Mouse (Mus musculus): ENCODE results near the gene Gimap1.
A peak's percentile ranks its signal among the peaks of the same experiment; 100 is the strongest.

Gene Gimap1

DNA sequence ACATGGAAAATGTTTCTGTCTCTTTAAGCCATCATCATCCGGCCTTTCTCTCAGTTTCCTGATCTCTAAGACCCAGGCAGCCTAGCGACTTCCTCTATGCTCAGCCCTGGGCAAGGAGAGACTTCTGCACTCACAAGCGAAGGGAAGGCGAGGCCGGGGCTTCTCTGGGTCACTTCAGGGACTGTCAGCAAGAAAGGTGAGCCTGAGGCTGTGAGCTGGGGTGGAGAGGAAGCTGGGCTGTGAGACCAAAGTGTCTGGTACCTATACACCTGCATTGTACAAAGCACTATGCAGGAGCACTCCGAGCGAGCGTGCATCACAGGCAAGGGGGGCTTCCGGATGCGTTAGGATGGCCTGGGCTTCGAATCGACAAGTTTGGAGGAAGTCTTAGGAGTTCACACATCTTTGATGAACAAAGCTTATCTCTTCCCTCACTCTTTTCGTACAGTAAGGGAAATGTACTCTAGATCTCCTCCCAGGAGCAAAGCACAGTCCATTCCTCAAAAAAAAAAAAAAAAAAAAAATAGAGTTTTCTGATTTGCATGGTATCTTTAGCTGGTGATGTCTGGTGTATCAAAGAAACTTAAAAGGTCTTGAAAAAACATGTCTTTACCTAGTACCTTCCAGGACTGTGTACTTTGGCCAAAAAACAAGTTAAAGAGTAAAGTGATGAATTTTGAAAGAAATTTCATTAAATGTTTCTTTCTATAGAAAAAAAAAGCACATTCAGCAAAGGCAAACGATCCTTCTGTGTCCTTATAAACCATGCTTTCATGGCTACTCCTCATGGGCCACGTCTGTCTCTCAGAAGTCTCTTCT, at the start of gene Gimap1:
Gene Gimap1 (plus strand): TSS at position 94 of the 819 bp plus-strand sequence.
- peak; percentile 79 for DNase-seq

DNA sequence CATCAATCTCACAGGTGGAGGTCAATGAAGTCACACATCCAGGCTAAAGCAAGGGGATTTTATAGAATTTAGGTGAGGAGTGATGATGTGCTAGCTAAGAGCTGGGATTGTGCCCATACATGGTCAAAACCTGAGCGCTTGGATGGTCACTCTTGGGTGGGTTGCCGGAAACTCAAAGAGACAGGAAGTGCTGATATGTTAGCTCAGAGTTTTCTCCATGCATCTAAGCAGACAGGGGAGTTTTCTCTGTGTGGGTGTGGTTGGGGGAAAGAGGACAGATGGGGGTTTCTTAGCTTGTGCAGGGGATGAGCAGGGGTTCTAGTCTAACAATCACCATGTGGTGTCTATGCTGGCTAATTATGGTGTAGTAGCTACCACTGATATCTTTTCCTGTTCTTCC, 49.5 kb upstream of the Gimap1 start:
- no peak for DNase-seq

DNA sequence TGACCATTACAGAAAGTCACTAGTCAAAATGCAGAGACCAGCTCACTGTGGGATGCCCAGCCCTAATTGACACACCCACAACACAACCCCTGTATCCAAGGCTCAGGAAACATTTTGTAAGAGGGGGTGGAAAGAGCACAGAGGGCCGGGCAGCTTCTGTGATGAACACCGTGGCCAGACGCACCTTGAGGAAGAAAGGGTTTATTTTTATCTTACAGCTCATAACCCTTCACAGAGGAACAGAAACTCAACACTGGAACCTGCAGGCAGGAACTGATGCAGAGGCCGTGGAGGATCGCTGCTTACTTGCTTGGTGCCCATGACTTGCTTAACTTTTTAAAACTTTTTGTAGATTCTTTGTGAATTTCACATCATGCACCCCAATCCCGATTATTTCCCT, 45.9 kb upstream of the Gimap1 start:
- no peak for DNase-seq

DNA sequence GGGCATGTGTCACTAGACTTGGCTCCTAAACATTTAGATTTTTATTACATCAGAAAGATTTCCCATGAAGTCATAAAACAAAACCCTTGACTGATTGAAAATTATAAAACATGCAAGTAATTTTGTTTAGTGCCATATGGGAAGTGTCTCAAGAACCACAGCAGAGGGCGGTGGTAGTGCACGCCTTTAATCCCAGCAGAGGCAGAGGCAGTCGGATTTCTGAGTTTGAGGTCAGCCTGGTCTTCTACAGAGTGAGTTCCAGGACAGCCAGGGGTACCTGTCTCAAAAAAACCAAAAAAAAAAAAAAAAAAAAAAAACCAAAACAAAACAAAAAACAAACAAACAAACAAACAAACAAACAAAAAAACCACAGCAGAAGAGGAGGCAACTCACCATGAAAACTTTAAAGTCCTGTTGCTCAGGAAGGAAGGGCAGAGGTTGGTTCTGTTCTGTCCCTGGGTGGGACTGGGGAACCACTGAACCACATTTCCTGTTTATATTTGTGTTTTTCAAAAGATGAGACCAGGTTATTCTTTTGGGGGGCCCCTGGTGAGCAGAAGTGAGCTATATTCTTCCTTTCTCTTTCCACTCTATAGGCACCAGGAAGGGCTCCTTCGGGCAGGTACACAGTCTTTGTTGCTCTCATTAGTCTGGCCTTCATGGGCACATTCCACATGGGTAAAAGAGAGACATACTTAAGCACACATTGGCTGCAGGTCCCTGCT, 41.9 kb upstream of the Gimap1 start:
- DNase-seq: no peak

DNA sequence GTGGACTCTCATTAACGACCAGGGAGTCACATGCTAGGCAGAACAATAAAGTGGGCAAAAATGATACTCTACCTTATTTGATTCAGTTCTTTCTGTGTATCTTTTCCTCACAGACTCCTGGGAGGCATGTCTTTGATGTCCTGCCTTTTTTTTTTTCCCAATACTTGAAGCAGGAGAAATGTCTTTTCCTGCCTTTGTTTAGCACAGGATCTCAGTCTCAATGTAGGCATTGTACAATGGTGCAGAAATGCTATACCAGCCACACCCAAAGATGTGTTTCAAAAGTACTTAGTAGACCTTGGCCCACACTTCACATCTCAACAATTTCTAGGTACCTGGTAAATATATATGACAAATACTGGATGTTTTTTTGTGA, 41.3 kb upstream of the Gimap1 start:
- no peak for DNase-seq

DNA sequence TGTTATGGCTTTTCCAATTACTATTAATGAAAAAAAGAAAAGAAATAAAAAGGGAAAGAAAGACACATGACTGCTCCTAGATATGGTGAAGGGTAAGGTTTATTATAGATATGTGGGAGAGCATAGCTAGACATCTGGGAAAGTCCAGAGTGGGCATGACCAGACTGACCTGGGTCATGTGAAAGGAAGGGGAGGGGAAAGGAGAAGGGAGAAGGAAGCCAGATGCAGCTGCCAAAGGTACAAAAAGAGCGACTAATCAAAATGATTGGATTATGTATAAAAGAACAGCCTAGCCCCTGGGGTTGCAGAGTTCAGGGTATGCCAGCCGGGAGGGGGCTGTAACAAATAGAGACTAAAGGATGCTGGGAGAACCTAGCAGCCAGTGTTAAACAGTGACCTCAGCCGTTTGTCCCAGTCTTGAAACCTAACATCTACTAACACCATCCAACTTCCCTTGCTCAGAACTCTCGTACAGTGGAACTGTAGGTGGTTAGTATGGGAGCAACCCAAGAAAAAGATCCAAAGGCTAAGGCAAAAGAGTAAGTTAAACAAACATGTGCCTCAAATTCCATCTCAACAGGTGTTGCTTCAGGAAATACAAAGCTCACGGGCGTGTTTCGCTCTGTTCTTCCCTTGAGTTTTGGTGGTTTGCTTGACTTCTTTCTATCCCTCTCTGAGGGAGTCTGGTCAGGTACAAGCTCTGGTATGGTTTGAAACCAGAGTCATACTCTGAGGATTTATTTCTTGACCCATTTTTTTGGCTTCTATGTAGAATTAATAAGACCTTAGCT, 40.6 kb upstream of the Gimap1 start:
- DNase-seq: no peak

DNA sequence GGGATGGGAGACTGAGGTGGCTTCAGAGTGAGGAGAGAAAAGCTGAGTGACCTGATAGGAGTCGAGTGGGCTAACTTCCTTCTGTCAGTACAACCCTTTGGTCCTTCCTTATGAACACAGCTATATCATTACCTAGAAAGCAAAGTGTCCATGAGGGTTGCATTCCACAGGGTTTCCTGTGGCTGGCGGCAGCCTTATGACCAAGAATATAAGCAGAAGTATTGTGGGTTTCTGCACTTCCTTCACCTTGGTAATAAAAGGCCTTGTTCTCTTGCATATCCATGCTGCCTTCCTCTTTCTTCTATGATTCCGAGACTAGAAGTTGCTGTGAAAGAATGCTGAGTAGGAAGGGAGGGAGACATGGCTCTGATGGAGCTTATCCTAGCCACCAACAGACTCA, 40.0 kb upstream of the Gimap1 start:
- DNase-seq: no peak

DNA sequence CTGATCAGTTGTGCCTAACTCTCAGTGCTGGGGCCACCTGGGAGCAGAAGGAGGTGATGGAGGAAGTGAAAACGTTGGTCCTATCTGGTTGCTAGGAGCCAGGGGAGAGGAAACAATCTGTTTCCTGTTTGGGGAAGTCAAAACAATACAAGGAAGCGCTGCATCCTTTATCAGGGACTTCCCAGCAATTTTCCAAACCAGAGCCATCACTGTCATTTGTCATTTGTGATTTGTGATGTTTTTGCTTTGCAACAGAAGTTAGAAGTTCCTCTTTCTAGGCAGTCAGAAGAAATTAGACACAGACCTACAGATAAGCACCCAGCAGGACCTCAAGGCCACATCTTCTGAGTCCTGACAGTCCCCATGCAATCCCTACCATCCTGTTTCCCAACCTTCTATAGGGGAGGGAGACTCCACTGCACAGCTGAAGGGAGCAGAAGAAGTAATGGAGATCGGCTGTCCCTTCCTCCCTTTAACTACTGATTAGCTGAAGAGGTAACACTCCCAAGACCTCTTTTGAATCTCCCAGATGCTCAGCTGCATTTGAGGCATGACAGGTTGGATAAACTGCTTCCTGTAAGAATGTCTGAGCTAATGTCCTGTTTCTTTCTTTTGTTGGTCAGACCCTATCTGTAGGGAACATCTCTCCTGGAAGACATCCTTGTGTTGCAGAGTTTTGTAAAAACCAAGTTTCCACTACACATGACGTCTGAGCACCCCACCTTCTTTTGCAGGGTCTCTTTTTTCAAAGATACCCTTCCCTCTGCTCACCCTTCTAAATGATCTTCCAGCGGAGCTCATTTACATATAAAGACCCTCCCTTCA, 38.4 kb upstream of the Gimap1 start:
- no peak for DNase-seq

DNA sequence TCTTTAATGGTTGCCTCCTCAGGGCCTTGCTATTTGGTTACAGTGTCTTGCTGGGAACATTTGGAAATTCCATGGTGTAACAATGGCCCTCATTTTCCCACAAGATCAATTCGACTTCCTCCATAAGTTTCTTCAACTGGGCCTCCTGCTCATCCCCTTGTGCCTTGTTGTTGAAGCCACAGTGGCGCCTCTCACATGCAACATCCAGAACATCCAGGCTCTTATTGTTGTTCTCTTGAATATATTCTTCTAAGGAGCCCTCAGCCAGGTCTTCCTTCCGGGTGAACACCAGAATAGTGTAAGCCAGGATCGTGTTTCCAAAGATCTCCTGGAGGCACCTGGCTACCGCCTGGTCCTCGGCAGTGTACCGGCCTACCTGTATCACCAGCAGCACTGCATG, 36.7 kb upstream of the Gimap1 start:
- no peak for DNase-seq

DNA sequence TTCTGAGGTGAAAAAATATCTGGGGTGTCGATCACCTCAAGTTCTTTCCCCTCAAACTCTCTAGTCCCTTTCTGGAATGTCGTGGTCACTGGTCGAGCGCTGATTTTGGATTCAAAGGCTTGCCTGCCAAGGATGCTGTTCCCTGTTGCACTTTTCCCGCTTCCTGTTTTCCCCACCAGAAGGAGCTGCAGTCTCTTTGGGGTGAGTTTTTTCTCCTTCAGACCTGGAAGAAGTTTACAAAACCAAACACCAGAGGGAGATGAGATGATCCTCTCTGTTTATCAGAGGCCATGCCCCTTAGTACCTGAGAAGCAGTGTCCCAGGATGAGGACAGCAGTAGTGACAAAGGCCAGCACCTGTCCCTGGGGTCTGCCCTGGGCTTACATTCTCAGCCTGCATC, 36.3 kb upstream of the Gimap1 start:
- no peak for DNase-seq

DNA sequence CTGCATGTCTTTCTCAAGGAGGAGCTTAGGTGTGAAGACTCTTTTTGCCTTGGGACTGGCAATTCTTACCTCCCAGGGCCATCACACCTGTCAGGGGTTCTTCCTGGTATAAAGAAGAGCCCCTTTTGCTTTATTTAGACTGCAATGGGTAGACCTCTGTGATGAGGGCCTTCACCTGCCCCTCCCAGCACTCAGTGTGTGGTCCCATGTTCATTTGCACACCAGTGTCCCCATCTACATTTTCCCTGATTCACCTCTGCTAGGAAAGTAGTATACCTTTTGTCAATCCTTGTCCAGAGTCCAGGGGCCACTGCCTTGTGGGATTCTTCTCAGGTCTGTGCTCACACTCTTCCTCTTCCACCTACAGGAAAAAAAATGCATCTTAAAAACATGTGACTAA, 34.7 kb upstream of the Gimap1 start:
- DNase-seq: no peak

DNA sequence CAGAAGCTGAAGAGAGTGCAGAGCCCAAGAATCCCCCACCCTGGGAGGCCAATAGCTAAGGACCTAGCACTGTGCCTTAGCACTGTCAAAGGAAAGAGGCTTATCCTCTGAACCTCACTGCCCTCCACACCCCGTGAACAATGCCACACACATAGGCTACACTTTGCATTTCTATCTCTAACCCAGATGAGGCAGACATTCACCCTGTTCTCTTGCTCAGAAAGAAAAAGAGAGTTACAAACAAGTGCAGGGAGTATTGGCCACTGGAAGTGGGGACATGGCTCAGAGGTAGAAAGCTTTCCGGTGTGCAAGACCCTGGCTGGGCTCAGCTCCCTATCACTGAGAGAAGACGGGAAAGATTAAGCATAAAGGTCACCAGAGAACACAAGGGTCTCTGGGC, 32.7 kb upstream of the Gimap1 start:
- no peak for DNase-seq

DNA sequence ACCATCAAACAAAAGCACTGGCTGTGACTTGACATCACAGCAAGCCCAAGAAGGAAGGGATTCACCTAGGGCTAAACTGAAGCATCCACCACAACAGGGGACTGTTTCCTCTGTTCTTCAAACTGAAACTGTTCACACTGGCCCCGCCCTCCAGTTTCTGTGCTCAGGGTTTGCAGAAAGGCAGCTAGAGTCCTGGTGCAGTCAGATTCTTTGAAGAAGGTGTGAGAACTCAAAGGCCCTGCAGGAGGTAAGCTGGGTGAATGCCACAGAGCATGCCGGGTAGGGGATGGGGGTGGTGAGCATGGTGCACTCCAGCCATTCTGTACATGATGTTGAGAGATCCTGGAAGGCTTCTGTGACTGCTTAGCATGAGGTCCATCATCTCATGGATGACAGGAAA, 20.4 kb upstream of the Gimap1 start, which contains the start of the genes Gm28053 and Gimap7:
Gene Gm28053 (plus strand): TSS at position 153 of the 400 bp plus-strand sequence.
Gene Gimap7 (plus strand): TSS at position 167 of the 400 bp plus-strand sequence.
- peak; percentile 81 for DNase-seq

DNA sequence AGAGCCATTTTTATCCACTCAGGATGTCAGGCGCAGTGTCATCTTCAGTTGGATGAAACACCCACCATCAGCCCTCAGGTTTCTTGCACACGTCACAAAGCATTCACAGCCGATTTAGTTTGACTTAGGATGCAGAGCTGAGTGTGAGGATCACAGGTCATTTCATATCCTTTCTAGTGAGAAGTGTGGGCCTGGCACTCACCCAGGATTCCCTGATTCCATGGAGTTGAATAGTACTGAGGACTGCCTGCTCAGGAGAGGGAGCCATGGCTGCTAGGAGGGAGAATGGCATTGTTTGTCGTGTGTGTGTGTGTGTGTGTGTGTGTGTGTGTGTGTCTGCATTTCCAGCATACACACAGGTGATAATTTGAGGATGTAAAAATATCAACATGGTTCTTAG, 18.5 kb upstream of the Gimap1 start:
- DNase-seq: no peak

DNA sequence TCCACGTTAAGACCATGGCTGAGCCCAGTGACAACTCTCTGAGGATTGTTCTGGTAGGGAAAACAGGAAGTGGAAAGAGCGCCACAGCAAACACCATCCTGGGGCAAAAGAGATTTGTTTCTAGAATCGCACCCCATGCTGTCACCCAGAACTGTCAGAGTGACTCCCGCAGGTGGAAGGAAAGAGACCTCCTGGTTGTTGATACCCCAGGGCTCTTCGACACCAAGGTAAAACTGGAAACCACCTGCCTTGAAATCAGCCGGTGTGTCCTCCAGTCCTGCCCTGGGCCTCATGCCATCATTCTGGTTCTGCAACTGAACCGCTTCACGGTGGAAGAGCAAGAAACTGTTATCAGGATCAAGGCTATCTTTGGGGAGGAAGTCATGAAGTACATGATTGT, 15.4 kb upstream of the Gimap1 start:
- peak; percentile 31 for DNase-seq

DNA sequence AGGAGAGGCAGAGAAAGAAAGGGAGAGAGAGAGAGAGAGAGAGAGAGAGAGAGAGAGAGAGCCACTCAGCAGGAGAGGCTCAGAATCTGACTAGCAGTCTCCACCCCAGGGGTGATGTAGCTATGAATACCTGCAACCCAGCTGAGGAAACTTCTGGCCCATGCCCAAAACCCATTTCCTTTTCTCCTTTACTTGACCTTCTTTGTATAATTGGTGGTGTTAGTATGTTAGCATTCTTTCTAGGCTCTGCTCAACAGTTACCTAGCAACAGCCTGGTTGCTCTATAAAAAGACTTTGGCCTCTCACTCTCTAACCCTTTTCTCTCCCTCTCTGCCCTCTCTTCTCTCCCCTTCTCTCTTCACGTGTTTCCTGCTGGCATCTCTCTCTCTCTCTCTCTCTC, 13.4 kb upstream of the Gimap1 start:
- DNase-seq: peak; percentile 20

DNA sequence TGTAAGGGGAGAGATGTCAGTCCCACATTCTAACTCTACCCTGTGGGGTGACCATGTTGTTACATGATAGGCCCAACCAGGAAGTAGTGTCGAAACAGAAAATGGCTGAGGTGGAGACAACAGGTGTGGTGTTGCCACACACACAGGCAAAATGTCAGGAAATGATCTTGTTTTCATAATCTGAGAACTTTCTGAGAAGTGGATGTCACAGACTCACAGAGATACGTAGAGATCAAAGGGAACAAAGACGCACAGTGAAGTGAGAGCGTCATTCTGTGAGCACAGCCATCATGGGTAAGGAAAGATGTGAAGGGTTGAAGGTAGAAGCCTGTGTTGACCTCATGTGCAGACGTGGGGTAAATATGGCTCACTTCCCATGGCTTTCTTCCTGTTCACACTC, 11.1 kb upstream of the Gimap1 start:
- no peak for DNase-seq

DNA sequence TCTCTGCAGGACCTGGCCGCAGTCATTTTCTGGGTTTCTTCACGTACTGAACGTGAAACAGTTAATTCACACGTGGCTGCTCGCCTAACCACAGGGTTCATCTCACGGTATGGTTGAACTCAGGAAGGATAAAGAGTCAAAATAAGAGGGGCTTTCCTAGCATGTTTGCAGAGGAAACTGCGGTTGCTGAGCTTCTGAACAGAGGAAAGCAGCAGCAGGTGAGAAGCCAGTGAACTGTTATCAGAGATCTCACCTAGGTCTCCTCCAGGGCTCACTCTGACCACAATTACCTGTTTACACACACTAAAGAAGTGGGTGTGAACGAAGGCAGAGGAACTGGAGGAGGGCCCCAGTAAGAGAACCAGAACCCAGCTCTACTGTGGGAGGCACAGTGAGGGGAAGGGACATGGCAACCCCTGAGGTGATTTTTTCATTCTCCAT, 6.0 kb upstream of the Gimap1 start:
- peak; percentile 68 for DNase-seq

DNA sequence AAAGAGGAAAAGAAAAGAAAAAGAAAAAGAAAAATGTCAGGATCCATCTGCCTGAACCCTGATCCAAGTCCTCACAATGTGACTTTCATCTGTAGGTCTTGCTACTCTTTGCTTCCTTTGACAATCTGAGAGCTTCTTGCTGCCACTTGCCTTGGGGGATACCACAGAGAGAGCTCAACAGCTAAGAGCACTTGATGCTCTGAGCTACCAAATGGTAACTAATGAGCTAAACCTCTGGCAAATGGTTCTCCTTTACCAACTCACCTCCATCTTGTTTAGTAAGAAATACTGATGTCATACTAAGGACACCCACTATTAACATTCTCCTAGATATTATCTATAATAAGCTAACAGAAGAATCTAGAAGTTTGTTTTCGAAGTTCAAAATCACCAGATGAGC, 5.2 kb upstream of the Gimap1 start:
- no peak for DNase-seq

DNA sequence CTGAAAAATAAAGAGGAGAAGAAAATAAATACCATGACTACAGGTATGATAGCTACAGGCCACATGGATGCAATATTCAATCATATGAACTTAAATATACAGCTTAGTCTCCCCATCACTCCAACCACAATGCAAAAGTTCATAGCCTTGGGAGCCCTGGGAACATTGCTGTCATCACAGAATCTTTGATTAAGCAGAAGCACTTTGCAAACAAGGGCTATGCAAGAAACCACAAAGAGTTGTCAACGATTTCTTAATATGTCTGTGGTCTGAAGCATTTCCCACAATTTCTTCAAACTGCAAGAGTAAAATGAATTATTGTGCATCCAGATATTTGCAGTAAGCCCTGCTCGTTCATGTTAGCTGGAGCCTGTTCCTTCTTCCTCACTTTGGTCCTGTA, 1.8 kb upstream of the Gimap1 start:
- DNase-seq: no peak

DNA sequence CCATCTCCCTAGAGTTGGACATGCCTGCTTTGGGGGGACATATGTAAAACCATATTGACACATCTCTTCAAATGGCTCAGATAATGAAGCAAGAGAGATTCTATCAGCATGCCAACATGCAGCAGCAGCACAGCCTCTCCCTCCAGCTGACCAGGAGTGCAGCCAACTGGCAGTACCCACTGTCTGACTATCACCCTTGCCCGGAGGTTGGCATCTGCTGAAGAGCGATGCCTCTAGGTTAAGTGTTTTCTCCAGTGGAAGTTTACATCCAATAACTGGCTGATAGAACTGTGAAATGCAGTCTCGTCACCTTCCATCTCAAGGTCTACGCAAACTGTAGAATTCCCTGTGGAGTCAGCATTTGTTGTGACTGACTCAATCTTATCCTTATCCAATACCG, 1.2 kb upstream of the Gimap1 start:
- peak; percentile 24 for DNase-seq

DNA sequence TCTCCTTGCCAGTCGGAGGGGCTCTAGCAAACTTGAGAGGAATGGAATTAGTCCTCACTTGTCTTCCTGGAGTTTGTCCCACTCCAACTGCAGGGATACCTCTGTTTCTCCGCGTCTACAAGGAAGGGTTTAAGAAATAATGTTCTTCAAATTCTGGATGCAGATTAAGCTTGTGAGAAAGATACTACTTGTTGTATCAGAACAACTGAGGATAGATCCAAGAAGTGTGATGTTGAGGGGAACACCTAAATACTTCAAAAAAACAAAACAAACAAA, 864 bp downstream of the Gimap1 start:
- no peak for DNase-seq

Data from thymus, postnatal 4 days (tissue).